Mouse (Mus musculus): ENCODE data around the gene Phf21b.

GRCm38 (mm10) chr15:84888066-84888465 lies 32.2 kb upstream of the Phf21b start:
- TF ChIP-seq GATA1 (IDR thresholded peaks at IDR 0.05; ENCODE audit: low read length) (no peak), TAL1 (IDR thresholded peaks at IDR 0.05; ENCODE audit: low read length) (no peak)
